8 mouse cellular contexts compared by ENCODE assay signal in genomic region chr2:65792516-65792915, GRCm38 (mm10). TPM values are rescaled to one million over a fixed set of nuclear protein-coding genes. Genes with fewer than 3 reads are reported as not detected.
A peak's percentile ranks its signal among the peaks of the same experiment; 100 is the strongest.
DNase-seq lines count a peak whose midpoint lies in the region; ATAC-seq and TF ChIP-seq lines count a peak whose summit lies in the region.

No protein-coding gene starts in this region.

- 0 out of 2 replicates have a peak overlapping the region, but pooled peaks have one; percentile 9 for H3K4me3 ChIP-seq in heart, postnatal 0 days (ENCODE audit: low read depth, low read length)
- H3K4me3 ChIP-seq in kidney, embryonic 16.5 days (ENCODE audit: low read length), result no peak overlapping the region

- ATAC-seq in heart, postnatal 0 days (ENCODE audit: insufficient read depth, low read depth), result no peak
- ATAC-seq in inflammation-experienced regulatory T-cells, adult 6 months, result peak; percentile 91
- ATAC-seq in kidney, embryonic 16.5 days (ENCODE audit: low FRiP score, low TSS enrichment), result no peak

- TF ChIP-seq CTCF in heart, postnatal 0 days (IDR thresholded peaks at IDR 0.05; ENCODE audit: low read depth), result peak; percentile 58

- H3K9ac ChIP-seq in heart, postnatal 0 days (replicated peaks; ENCODE audit: low read depth, low read length), result no peak overlapping the region
- no peak overlapping the region for H3K9ac ChIP-seq in kidney, embryonic 16.5 days (replicated peaks; ENCODE audit: low read length)

- H3K27ac ChIP-seq in heart, postnatal 0 days (ENCODE audit: low read depth), result no peak overlapping the region
- H3K27ac ChIP-seq in kidney, embryonic 16.5 days (ENCODE audit: low read length), result no peak overlapping the region

- WGBS in heart, postnatal 0 days, result 16% methylated on average over 3 of the region's 3 CpGs
- 35% methylated on average over 3 of the region's 3 CpGs for whole genome bisulfite sequencing in kidney, embryonic 16.5 days

- H3K27me3 ChIP-seq in heart, postnatal 0 days (ENCODE audit: control insufficient read depth, insufficient read depth, low read length), result no peaks in the 10 kb centered on the region
- no peaks in the 10 kb centered on the region for H3K27me3 ChIP-seq in kidney, embryonic 16.5 days (ENCODE audit: insufficient read depth, low read length)

- H3K9me3 ChIP-seq in heart, postnatal 0 days (replicated peaks; ENCODE audit: control insufficient read depth, low read length), result 0 out of 2 replicates have a peak, but pooled peaks cover 8% of the 10 kb centered on the region
- peaks cover 12% of the 10 kb centered on the region for H3K9me3 ChIP-seq in kidney, embryonic 16.5 days (ENCODE audit: low read length)

- no peak for TF ChIP-seq EP300 in heart, postnatal 0 days (IDR thresholded peaks at IDR 0.05; ENCODE audit: low read depth)

- no peak overlapping the region; the same call in 1 of the 2 replicates for H3K4me2 ChIP-seq in heart, postnatal 0 days (ENCODE audit: low read depth, low read length)
- H3K4me2 ChIP-seq in kidney, embryonic 16.5 days (replicated peaks; ENCODE audit: low read depth, low read length), result no peak overlapping the region

- no peaks in the 10 kb centered on the region for H3K36me3 ChIP-seq in heart, postnatal 0 days (replicated peaks; ENCODE audit: control insufficient read depth, insufficient read depth, low read length)
- H3K36me3 ChIP-seq in kidney, embryonic 16.5 days (ENCODE audit: insufficient read depth, low read length), result no peaks in the 10 kb centered on the region

- intact Hi-C loops in heart, postnatal 36 days (cut with DNase I), result loop anchor here (2.0 to 10.0 kb wide), 3 partner anchors 250 to 398 kb away; no protein-coding TSS in a partner anchor

- H3K4me1 ChIP-seq in heart, postnatal 0 days (ENCODE audit: control insufficient read depth, insufficient read depth), result no peaks in the 10 kb centered on the region
- no peaks in the 10 kb centered on the region for H3K4me1 ChIP-seq in kidney, embryonic 16.5 days (ENCODE audit: insufficient read depth, low read length)

- peak; percentile 48 for DNase-seq in heart, postnatal 0 days (ENCODE audit: low spot score)
- no peak for DNase-seq in heart, postnatal 36 days
- peak; percentile 31 for DNase-seq in thymus, postnatal 0 days (ENCODE audit: low spot score)
- no peak for DNase-seq in thymus, postnatal 36 days
- peak; percentile 45 for DNase-seq in telencephalon, adult 2 months (ENCODE audit: low read depth, low spot score)
- DNase-seq in urinary bladder, postnatal 25 days (ENCODE audit: low spot score), result no peak

RNA-seq across cellular contexts. Expression of gene Csrnp3, which starts 53.1 kb away (rescaled TPM):
- under 0.01 and 2.8 TPM in 2 replicates for total RNA-seq in heart, postnatal 0 days (2014; rRNA removed; ENCODE audit: low replicate concordance)
- 0.18 and 0.40 TPM in 2 replicates for polyA plus RNA-seq in heart, postnatal 0 days (2015; fragmentation: Nextera tagmentation; extraction: Ambion mirVana)
- total RNA-seq in heart, postnatal 36 days (2021), result under 1 TPM; 0.05 to 0.33 TPM
- polyA plus RNA-seq in thymus, postnatal 0 days (2015; fragmentation: Nextera tagmentation; extraction: Ambion mirVana), result 0.32 and 0.34 TPM in 2 replicates
- polyA plus RNA-seq in inflammation-experienced regulatory T-cells, adult 6 months (2017; shearing (Covaris generic)), result not detected
- polyA plus RNA-seq in kidney, embryonic 16.5 days (2015; fragmentation: Nextera tagmentation; extraction: Ambion mirVana), result 1.8 and 2.2 TPM in 2 replicates

Comparison
In these comparisons a context has a peak if more than half of its experiments do, and no peak if none do; other contexts are left out.
1. DNase-seq: peak in heart, postnatal 0 days (single experiment), thymus, postnatal 0 days (single experiment) and telencephalon, adult 2 months (single experiment); none in heart, postnatal 36 days (0 of 2), thymus, postnatal 36 days (0 of 2) and urinary bladder, postnatal 25 days (single experiment).